Mouse (Mus musculus): ENCODE results near the gene Kcnip1.

GRCm38 (mm10) chr11:33937641-33938040 is 55.3 kb downstream of the Kcnip1 start:
- TF ChIP-seq CTCF (IDR thresholded peaks at IDR 0.05; ENCODE audit: extremely low read depth, insufficient read depth, insufficient read length, insufficient replicate concordance) = no peak
- TF ChIP-seq POLR2A (IDR thresholded peaks at IDR 0.05; ENCODE audit: low read depth, low read length) = no peak
